Mouse (Mus musculus): ENCODE results near the gene Stx19.

DNA sequence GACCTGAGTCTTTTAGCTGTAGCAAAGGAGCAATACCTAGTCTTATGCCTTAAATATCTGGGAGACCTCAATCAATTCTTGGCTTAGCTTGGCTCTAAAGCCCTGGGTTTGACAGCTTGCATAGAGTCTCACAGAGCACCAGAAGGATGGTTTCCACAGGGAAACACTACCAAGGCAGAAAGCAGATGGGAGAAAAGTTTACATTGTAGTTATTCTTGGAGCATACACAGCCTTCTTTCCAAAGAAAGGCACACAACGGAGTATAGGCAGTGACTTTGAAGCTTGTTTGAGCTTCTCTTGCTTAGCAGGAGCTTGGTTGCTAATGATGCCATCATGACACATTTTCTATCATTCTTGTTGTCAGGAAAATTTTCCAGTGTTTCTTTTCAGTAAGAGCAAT lies 45.7 kb downstream of the Stx19 start:
- no peak for TF ChIP-seq CTCF (IDR thresholded peaks at IDR 0.05; ENCODE audit: extremely low read depth, insufficient read depth, low read length)
- no peak for TF ChIP-seq POLR2A (IDR thresholded peaks at IDR 0.05; ENCODE audit: extremely low read depth, insufficient read depth, low read length)
